Mouse (Mus musculus) stomach, postnatal 0 days (tissue): Measurements from ENCODE around the gene Edem2.

Experiments
- CTCF ChIP-seq: IDR thresholded peaks from 2 replicates; pipeline ENCODE4 v1.5.1; 2016; ENCODE audit warnings: antibody characterized with exemption, low read depth, mild to moderate bottlenecking, moderate library complexity
- EP300 ChIP-seq: optimal IDR thresholded peaks from 2 replicates; pipeline ENCODE3; 2016; ENCODE audit warnings: antibody characterized with exemption

- TF ChIP-seq CTCF = no peak
- no peak for TF ChIP-seq EP300
Measured at GRCm38 (mm10) chr2:155774927-155775684, 45.8 kb upstream of the Edem2 start, which contains the start of gene Mmp24.
